Mouse (Mus musculus) spleen, postnatal 36 days (tissue): Measurements from ENCODE around the gene Tcf7l2.

Experiments used
- DNase-seq, 2 experiments: peaks; one replicate each; pipeline ENCODE4 v3.0.0; 2022; ENCODE audit warnings: low spot score in 2 of 2, mixed read lengths in 1 of 2

Tcf7l2 gene

GRCm38 (mm10) chr19:55902573-55903385 lies 161.2 kb downstream of the Tcf7l2 start:
- DNase-seq: no peak

DNA sequence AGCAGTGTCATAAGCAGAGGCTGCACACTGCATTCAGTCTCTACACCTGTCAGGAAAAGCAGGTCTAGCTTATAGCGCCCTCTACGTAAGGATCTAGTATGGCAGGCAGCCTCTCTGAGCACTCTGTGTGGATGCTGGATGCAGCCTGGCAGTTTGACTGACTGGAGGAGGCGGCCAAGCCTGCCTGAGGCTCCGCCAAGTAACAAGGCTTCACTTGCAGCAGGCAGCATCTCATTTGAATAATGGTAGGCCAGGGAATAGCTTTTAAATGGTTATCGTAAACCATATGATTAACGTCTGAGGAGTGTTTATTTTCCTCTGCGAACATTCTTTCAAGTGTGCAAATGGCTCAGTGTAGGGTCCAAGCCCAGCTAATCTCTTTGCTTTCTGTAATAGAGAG lies 167.4 kb downstream of the Tcf7l2 start:
- no peak for DNase-seq

DNA sequence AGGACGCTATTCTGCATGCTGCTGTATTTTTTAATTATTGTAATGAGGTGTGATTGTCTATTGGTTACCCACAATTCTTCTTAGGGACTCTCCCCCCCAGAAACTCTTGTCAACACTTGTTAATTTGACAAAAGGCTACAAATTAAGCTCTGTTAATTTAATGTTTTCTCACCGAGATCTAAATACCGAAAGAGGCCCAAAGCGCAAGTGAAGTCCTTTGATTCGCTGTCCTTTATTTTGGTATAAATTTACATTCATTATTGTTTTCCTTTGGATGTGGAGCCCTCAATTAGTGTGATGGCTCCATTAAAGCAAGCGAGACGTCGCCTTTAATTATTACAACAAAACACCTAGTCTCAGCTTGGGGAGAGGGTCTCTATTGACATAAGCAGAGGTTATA lies 170.3 kb downstream of the Tcf7l2 start:
- DNase-seq: no peak

DNA sequence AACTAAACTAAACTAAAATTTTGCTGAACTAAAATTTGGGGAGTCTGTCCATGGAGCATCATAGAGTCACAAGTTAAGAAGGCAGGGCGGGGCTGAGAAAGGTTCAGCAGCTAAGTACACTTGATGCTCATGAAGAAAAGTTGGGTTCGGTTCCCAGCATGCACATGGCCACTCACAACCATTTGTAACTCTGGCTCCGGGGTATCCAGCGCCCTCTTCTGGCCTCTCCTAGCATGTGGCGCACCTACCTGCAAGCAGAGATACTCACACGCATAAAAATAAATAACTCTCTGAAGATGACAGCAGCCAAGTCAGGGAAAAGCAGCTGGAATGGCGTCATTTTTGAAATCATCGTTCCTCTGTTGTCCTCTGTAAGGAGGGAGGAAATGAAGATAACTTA lies 171.2 kb downstream of the Tcf7l2 start:
- no peak for DNase-seq

GRCm38 (mm10) chr19:55913585-55913984 lies 172.0 kb downstream of the Tcf7l2 start:
- no peak for DNase-seq

GRCm38 (mm10) chr19:55914614-55915211 lies 173.1 kb downstream of the Tcf7l2 start:
- DNase-seq: no peak

GRCm38 (mm10) chr19:55915506-55915905 lies 173.9 kb downstream of the Tcf7l2 start:
- peak; percentile 20 to 23 for DNase-seq

DNA sequence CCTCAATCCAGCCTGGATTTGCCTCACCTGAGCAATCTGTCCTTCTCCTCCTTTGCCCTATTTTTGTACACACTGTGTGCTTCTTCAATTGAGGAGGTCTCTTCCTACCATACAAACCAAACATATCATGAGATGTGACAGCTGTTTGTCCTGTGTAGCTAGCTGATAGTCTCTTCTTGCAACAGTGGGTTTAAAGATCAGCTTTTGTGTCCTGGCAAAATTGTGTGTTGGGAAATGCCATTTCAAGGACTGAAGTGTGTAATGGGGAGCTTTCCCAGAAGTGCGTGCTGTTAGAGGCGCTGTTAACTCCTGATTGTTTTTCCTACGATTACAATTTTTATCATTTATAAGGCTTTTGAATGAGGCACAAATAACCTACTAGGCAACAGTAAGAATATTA lies 174.6 kb downstream of the Tcf7l2 start:
- DNase-seq: no peak

- no peak for DNase-seq
These were observed 182.3 kb downstream of the Tcf7l2 start for GRCm38 (mm10) chr19:55923789-55924426.

- no peak for DNase-seq
These were observed 183.2 kb downstream of the Tcf7l2 start for GRCm38 (mm10) chr19:55924800-55925199.

DNA sequence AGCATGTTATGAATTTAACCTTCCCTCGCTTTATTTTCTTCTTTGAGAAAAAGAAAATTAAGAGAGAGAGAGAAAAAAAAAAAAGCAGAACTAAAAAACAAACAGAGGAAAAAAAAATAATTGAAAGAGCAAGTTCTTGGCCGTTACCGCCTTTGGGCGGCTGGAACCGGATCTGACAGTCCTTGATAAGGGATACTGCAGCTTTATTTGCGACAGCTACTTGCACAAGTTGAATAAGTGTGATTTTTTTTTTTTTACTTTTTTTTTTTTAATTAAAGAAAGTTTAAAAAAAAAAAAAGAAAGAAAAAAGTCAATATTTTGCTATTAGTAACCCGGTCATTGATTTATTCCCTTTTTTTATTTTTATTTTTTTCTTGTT lies 183.8 kb downstream of the Tcf7l2 start:
- DNase-seq: peak; percentile 26 to 66

DNA sequence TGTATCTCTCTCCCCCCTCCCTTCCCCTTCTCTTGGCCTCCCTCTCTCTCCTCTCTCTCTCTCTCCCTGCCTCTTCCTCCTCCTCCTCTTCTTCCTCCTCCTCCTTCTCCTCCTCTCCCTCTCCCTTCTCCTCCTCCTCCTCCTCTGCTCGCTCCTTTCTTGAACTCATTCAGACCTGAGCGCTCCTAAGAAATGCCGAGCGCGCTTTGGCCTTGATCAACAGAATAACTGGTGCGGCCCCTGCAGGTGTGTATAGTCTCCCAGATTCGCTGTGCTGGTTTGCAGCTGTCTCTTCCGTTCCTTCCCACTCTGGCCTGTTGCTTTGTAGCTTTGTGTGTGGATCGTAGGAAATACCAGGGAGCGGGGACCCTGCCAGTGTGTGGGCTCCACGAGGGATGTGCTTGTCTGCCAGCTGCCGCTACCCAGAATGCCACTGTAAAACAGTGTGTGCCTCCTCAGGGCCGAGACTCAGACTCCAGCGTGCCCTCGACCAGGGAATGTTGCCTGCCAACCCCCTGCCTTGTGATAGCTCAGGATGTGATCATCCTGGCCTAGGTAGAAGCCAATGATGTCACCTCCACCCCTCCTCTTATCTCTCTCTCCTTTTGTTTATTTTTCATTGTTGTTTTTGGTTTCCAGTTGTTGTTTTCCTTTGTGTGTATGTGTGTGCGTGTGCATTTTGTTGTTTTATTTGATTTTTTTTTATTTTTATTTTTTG lies 184.3 kb downstream of the Tcf7l2 start:
- no peak for DNase-seq

DNA sequence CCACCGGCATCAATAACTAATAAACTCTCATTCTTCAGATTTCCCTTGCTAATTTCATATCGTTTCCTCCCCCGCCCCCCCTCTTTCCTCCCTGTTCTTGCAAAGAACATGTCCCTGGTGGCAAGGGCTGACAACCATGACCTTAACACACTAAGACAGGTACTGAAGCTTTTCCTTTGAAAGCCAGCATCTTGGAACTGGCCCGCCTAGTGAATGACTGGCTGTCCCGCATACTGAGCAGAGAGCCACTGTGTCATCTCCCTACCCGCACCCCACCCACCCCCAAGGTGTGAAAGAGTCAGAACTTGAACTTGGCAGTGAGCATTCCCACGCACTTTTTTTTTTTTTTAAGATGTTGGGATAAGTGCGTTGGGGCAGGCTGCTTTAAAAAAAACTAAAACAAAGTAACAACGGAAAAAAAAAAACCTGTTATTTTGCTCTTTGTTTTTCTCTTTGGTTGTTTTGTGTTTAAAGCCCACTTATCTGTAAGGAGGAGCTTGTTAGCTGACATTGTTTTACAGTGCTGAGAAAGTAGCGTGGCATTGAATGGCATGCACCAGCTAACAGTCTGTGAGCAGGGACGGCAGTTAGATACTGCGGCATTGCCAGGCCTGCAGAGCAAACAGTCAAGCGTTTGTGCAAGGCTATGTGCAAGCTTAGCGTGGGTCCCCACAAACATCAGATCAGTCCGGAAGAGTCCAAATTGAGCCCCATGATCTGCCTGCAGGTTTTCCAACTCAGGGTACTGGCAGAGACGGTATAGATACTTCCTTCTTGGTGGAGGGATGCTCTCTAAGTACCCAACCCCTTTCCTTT lies 185.4 kb downstream of the Tcf7l2 start:
- no peak for DNase-seq

GRCm38 (mm10) chr19:55927674-55928061 lies 186.0 kb downstream of the Tcf7l2 start:
- no peak for DNase-seq

- DNase-seq: no peak
These were observed 187.1 kb downstream of the Tcf7l2 start for GRCm38 (mm10) chr19:55928674-55929073.

DNA sequence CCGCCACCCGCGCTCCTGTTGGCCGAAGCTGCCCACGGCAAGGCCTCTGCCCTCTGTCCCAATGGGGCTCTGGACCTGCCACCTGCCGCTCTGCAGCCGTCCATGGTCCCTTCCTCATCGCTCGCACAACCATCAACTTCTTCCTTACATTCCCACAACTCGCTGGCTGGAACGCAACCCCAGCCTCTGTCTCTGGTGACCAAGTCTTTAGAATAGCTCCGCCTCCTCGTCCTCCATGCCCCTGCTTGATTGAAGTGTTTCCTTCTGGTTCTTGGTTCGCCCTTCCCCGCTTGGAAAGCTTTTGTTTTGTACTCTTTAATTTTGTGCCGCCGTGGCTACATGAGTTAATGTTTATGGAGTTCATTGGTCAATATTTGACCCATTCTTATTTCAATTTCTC lies 190.0 kb downstream of the Tcf7l2 start:
- no peak for DNase-seq

GRCm38 (mm10) chr19:55933947-55934729 lies 192.5 kb downstream of the Tcf7l2 start:
- DNase-seq: no peak

- DNase-seq: no peak
These were observed 193.0 kb downstream of the Tcf7l2 start for GRCm38 (mm10) chr19:55934730-55935003.

DNA sequence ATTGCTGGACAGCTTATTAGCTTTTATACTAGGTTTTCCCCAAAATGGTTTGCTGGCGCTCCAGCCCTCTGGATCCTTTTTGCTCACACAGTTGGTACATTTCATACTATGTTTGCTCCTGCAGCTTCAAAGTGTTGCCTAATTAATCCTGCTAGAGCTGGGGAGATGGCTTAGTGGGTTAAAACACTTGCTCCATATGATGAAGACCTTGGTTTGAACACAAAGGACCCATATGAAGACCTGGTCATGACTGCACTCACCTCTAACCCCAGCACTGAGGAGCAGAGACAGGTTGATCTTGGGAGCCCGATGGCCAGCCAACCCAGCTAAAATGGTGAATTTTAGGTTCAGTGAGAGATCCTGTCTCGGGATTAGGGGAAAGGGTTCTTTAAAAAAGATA lies 195.4 kb downstream of the Tcf7l2 start:
- DNase-seq: no peak

GRCm38 (mm10) chr19:55938254-55939046 lies 196.8 kb downstream of the Tcf7l2 start:
- DNase-seq: peak in 1 of 2 experiments; percentile 35
